Mouse (Mus musculus) MEL (cell line): ENCODE results near the gene H2-T22.

ENCODE experiments used
- BHLHE40 ChIP-seq: IDR thresholded peaks from 2 replicates; pipeline ENCODE4 v1.6.1; 2012; ENCODE audit warnings: low read depth, mild to moderate bottlenecking, inconsistent platforms, low read length, improper control_type of control experiment, borderline replicate concordance
- CTCF ChIP-seq, 3 experiments: IDR thresholded peaks in 2 of 3; conservative IDR thresholded peaks in 1 of 3; 2 replicates each; pipeline ENCODE4 v1.5.1; 2011 to 2012; ENCODE audit warnings: low read length in 3 of 3, low read depth in 2 of 3, mild to moderate bottlenecking in 2 of 3, improper control_type of control experiment in 1 of 3, inconsistent platforms in 1 of 3, mixed read lengths in 1 of 3, moderate library complexity in 1 of 3; ENCODE audit not compliant: control insufficient read depth in 1 of 3, insufficient read depth in 1 of 3, poor library complexity in 1 of 3, severe bottlenecking in 1 of 3
- NRF1 ChIP-seq: IDR thresholded peaks from 2 replicates; pipeline ENCODE4 v1.6.1; 2014; ENCODE audit warnings: low read depth, mild to moderate bottlenecking, inconsistent platforms, low read length, improper control_type of control experiment, moderate library complexity; ENCODE audit not compliant: poor library complexity, insufficient read depth, severe bottlenecking
- POLR2A ChIP-seq, 2 experiments: IDR thresholded peaks; 2 replicates each; pipeline ENCODE4 v1.6.1; 2011 to 2012; ENCODE audit warnings: low read length in 2 of 2, mild to moderate bottlenecking in 2 of 2, control low read depth in 1 of 2, improper control_type of control experiment in 1 of 2, low read depth in 1 of 2, moderate library complexity in 1 of 2; ENCODE audit not compliant: control insufficient read depth in 1 of 2, insufficient read depth in 1 of 2, poor library complexity in 1 of 2
- UBTF ChIP-seq: IDR thresholded peaks from 2 replicates; pipeline ENCODE4 v1.6.1; 2012; ENCODE audit warnings: low read depth, mild to moderate bottlenecking, inconsistent platforms, low read length, improper control_type of control experiment, moderate library complexity, borderline replicate concordance; ENCODE audit not compliant: insufficient read depth
- USF1 ChIP-seq: IDR thresholded peaks from 2 replicates; pipeline ENCODE4 v1.6.1; 2014; ENCODE audit warnings: low read depth, mild to moderate bottlenecking, inconsistent platforms, low read length, improper control_type of control experiment, moderate library complexity

GRCm38 (mm10) chr17:36018979-36019378 lies 23.6 kb downstream of the H2-T22 start:
- TF ChIP-seq UBTF (no peak), POLR2A (IDR thresholded peaks at IDR 0.05; ENCODE audit: control insufficient read depth in 1 of 2, insufficient read depth in 1 of 2, low read depth in 1 of 2, low read length in 2 of 2, poor library complexity in 1 of 2) (no peak), CTCF (IDR thresholded peaks at IDR 0.05 in 2 of 3, conservative IDR thresholded peaks at IDR 0.05 in 1 of 3; ENCODE audit: control insufficient read depth in 1 of 3, insufficient read depth in 1 of 3, low read depth in 2 of 3, low read length in 3 of 3, poor library complexity in 1 of 3, severe bottlenecking in 1 of 3) (no peak), USF1 (no peak), NRF1 (no peak), BHLHE40 (no peak)
